Mouse (Mus musculus): Measurements from ENCODE around the gene Eif2d.
A peak's percentile ranks its signal among the peaks of the same experiment; 100 is the strongest.

The Eif2d gene

GRCm38 (mm10) chr1:131153018-131153629, at the start of gene Eif2d:
Gene Eif2d (plus strand): TSS chr1:131153181.
- peak; percentile 93 for DNase-seq (ENCODE audit: low spot score)

GRCm38 (mm10) chr1:131103776-131104424, 49.1 kb upstream of the Eif2d start:
- DNase-seq (ENCODE audit: low spot score): no peak

GRCm38 (mm10) chr1:131107575-131108308, 45.2 kb upstream of the Eif2d start:
- DNase-seq (ENCODE audit: low spot score): peak; percentile 50

- no peak for DNase-seq (ENCODE audit: low spot score)
These were observed 42.4 kb upstream of the Eif2d start for GRCm38 (mm10) chr1:131110525-131111106.

- no peak for DNase-seq (ENCODE audit: low spot score)
These were observed 40.4 kb upstream of the Eif2d start for GRCm38 (mm10) chr1:131112576-131112975.

- peak; percentile 85 for DNase-seq (ENCODE audit: low spot score)
These were observed 37.0 kb upstream of the Eif2d start for GRCm38 (mm10) chr1:131115932-131116331.

GRCm38 (mm10) chr1:131116430-131117011, 36.5 kb upstream of the Eif2d start:
- DNase-seq (ENCODE audit: low spot score): no peak

- DNase-seq (ENCODE audit: low spot score): no peak
These were observed 34.5 kb upstream of the Eif2d start for GRCm38 (mm10) chr1:131118530-131118929.

- no peak for DNase-seq (ENCODE audit: low spot score)
These were observed 34.0 kb upstream of the Eif2d start for GRCm38 (mm10) chr1:131119026-131119425.

- DNase-seq (ENCODE audit: low spot score): peak; percentile 23
These were observed 31.0 kb upstream of the Eif2d start for GRCm38 (mm10) chr1:131121987-131122386.

- no peak for DNase-seq (ENCODE audit: low spot score)
These were observed 29.3 kb upstream of the Eif2d start for GRCm38 (mm10) chr1:131123522-131124265.

GRCm38 (mm10) chr1:131125987-131126744, 26.8 kb upstream of the Eif2d start:
- DNase-seq (ENCODE audit: low spot score): no peak

GRCm38 (mm10) chr1:131134231-131134630, 18.8 kb upstream of the Eif2d start:
- no peak for DNase-seq (ENCODE audit: low spot score)

- DNase-seq (ENCODE audit: low spot score): no peak
These were observed 17.9 kb upstream of the Eif2d start for GRCm38 (mm10) chr1:131134942-131135522.

GRCm38 (mm10) chr1:131135960-131136629, 16.9 kb upstream of the Eif2d start:
- DNase-seq (ENCODE audit: low spot score): no peak

- DNase-seq (ENCODE audit: low spot score): peak; percentile 53
These were observed 15.9 kb upstream of the Eif2d start for GRCm38 (mm10) chr1:131137111-131137510.

GRCm38 (mm10) chr1:131137717-131138118, 15.3 kb upstream of the Eif2d start:
- peak; percentile 64 for DNase-seq (ENCODE audit: low spot score)

GRCm38 (mm10) chr1:131138191-131139016, 14.6 kb upstream of the Eif2d start, which contains the start of gene Dyrk3:
Gene Dyrk3 (minus strand): TSS chr1:131138340.
- DNase-seq (ENCODE audit: low spot score): peak; percentile 96

Data from embryo, embryonic 10.5 days (tissue).